Mouse (Mus musculus): ENCODE data around the gene Cnih2.
"Not testable (repeated sequence)": the region's sequence is repeated elsewhere in the genome, so short reads cannot be mapped to it uniquely, and the experiment has no call there.

Gene Cnih2

GRCm38 (mm10) chr19:5094243-5094632, 4.1 kb downstream of the Cnih2 start:
- DNase-seq (ENCODE audit: low spot score in 2 of 2) = peak; percentile 77 to 81

- no peak for DNase-seq (ENCODE audit: low spot score in 2 of 2)
These were observed 4.7 kb downstream of the Cnih2 start for GRCm38 (mm10) chr19:5093481-5094242.

- no peak for DNase-seq (ENCODE audit: low spot score in 2 of 2)
These were observed 6.2 kb downstream of the Cnih2 start for GRCm38 (mm10) chr19:5092083-5092482.

- DNase-seq (ENCODE audit: low spot score in 2 of 2) = no peak
These were observed 9.0 kb downstream of the Cnih2 start for GRCm38 (mm10) chr19:5089324-5089723.

GRCm38 (mm10) chr19:5087884-5088728, 10.2 kb downstream of the Cnih2 start, which contains the start of gene Yif1a:
TSS of gene Yif1a (plus strand) at chr19:5088538.
- peak; percentile 96 to 97 for DNase-seq (ENCODE audit: low spot score in 2 of 2)

GRCm38 (mm10) chr19:5086533-5086932, 11.8 kb downstream of the Cnih2 start:
- not testable (repeated sequence) for DNase-seq (ENCODE audit: low spot score in 2 of 2)

- peak in 1 of 2 experiments; percentile 36 for DNase-seq (ENCODE audit: low spot score in 2 of 2)
These were observed 13.0 kb downstream of the Cnih2 start, which contains the start of gene Tmem151a for GRCm38 (mm10) chr19:5085145-5085863. TSS of gene Tmem151a (minus strand) at chr19:5085531.

GRCm38 (mm10) chr19:5084834-5085144, 13.5 kb downstream of the Cnih2 start:
- DNase-seq (ENCODE audit: low spot score in 2 of 2) = no peak

- no peak for DNase-seq (ENCODE audit: low spot score in 2 of 2)
These were observed 14.1 kb downstream of the Cnih2 start for GRCm38 (mm10) chr19:5083961-5084833.

GRCm38 (mm10) chr19:5082596-5082995, 15.7 kb downstream of the Cnih2 start:
- no peak for DNase-seq (ENCODE audit: low spot score in 2 of 2)

GRCm38 (mm10) chr19:5082005-5082404, 16.3 kb downstream of the Cnih2 start:
- no peak for DNase-seq (ENCODE audit: low spot score in 2 of 2)

- DNase-seq (ENCODE audit: low spot score in 2 of 2) = no peak
These were observed 19.0 kb downstream of the Cnih2 start for GRCm38 (mm10) chr19:5079279-5079678.

GRCm38 (mm10) chr19:5073518-5073917, 24.8 kb downstream of the Cnih2 start:
- no peak for DNase-seq (ENCODE audit: low spot score in 2 of 2)

GRCm38 (mm10) chr19:5073028-5073427, 25.3 kb downstream of the Cnih2 start:
- peak in 1 of 2 experiments; percentile 18 for DNase-seq (ENCODE audit: low spot score in 2 of 2)

GRCm38 (mm10) chr19:5072389-5073019, 25.8 kb downstream of the Cnih2 start:
- no peak for DNase-seq (ENCODE audit: low spot score in 2 of 2)

GRCm38 (mm10) chr19:5071545-5072369, 26.6 kb downstream of the Cnih2 start:
- peak; percentile 72 to 78 for DNase-seq (ENCODE audit: low spot score in 2 of 2)

GRCm38 (mm10) chr19:5071077-5071476, 27.2 kb downstream of the Cnih2 start:
- no peak for DNase-seq (ENCODE audit: low spot score in 2 of 2)

- DNase-seq (ENCODE audit: low spot score in 2 of 2) = no peak
These were observed 28.3 kb downstream of the Cnih2 start for GRCm38 (mm10) chr19:5069978-5070377.

GRCm38 (mm10) chr19:5069486-5069885, 28.8 kb downstream of the Cnih2 start:
- no peak for DNase-seq (ENCODE audit: low spot score in 2 of 2)
